Mouse (Mus musculus): ENCODE results near the gene 4930558K02Rik.

Gene 4930558K02Rik

GRCm38 (mm10) chr1:161998781-161999180 lies 19.3 kb upstream of the 4930558K02Rik start:
- DNase-seq (ENCODE audit: low spot score in 2 of 2): no peak

- no peak for DNase-seq (ENCODE audit: low spot score in 2 of 2)
These were observed 13.0 kb upstream of the 4930558K02Rik start for GRCm38 (mm10) chr1:161992389-161992788.

GRCm38 (mm10) chr1:161991846-161992245 lies 12.4 kb upstream of the 4930558K02Rik start:
- DNase-seq (ENCODE audit: low spot score in 2 of 2): no peak

DNA sequence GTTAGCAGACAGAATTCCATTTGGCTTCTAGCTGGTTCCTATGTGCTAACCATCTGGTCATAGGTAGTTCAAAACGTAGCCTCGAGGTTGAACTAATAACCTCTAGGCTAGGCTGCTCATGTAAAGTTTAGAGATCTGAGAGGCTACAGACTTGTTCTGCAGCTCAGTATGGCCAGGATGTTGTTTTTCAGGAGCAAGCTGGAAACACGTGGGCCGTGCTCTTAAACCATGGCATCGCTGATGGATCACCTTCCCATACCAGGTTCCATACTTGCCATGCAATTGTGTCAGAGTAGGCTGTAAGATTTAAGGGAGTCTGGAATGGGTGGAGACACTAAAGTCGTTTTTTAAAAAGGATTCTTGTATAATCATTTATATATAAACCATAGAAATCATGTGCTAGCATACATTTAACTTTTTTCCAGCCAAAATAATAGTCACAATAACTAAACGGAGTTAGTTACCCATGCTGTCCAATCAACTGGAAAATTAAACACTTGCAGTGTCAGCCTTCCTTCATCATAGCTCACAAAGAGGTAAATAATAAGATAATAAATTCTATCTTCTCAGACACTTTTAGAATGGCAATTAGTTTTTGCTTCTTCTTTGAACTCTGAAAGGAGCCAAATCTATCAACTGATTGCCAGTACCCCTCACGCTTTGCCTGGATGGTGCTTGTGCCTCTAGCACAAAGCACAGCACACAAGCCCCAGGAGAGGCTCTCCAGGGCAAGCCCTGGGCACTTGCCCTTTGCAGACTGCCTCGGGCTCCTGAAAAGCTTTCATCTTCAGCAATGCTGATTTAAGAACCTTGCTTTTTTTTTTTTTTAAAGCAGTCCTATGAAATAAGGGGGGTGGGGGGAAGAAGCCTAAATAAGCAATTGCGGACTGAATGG lies 11.5 kb upstream of the 4930558K02Rik start:
- DNase-seq (ENCODE audit: low spot score in 2 of 2): no peak

- no peak for DNase-seq (ENCODE audit: low spot score in 2 of 2)
These were observed 4.6 kb upstream of the 4930558K02Rik start for GRCm38 (mm10) chr1:161983979-161984566.

GRCm38 (mm10) chr1:161983451-161983850 lies 4.0 kb upstream of the 4930558K02Rik start:
- no peak for DNase-seq (ENCODE audit: low spot score in 2 of 2)

DNA sequence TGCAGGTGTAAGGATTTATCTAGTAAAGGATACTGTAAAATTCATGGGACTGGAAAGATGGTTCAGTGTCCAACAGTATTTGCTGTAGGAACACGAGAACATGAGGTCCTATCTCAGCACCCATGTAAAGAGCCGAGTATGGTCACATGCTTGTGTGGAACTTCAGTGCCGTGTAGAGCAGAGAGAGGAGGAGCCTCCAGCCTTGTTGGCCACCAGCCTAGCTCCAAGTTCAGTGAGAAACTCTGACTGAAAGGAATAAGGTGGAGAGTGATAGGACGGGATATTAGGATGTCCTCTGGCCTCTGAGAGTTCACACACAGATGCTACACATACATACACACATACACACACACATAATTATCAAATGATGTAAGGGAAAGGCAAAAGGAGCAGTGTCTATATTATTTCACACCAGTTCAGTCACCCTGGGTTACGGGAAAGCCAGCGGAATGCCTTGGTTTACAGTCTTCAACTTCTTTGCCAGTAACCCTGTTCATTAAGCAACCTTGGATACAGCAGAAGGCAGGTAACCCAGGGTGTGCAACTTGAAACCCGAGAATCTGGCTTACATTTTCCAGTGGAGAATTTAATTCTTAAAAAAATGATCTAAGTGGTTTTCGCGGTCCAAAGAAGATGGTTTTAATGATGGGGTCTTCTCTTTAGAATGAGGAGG lies 1.3 kb upstream of the 4930558K02Rik start:
- no peak for DNase-seq (ENCODE audit: low spot score in 2 of 2)

GRCm38 (mm10) chr1:161980046-161980445 lies 610 bp upstream of the 4930558K02Rik start:
- DNase-seq (ENCODE audit: low spot score in 2 of 2): no peak

DNA sequence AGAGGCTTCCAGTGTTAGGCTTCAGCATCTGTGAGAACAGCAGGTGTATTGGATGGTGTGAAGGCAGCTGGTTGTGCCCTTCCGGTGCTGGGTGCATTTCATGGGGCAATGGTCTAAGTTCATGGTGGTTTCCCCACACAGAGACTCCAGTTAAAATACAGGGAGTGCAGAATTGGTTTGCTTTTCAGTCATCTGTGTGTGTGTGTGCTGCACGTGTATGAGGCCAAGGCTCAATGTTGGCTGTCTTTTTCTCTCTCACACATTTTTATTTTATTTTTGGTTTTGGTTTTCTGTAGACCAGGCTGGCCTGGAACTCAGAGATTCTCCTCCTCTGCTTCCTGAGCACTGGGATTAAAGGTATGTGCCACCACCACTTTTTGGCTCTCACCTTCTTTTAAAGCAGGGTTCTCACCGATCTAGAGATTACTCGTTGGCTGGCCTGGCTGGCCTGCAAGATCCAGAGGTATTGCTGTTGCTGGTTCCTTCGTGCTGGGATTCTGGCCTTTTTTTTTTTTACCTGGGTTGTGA lies 1.2 kb downstream of the 4930558K02Rik start:
- DNase-seq (ENCODE audit: low spot score in 2 of 2): no peak

DNA sequence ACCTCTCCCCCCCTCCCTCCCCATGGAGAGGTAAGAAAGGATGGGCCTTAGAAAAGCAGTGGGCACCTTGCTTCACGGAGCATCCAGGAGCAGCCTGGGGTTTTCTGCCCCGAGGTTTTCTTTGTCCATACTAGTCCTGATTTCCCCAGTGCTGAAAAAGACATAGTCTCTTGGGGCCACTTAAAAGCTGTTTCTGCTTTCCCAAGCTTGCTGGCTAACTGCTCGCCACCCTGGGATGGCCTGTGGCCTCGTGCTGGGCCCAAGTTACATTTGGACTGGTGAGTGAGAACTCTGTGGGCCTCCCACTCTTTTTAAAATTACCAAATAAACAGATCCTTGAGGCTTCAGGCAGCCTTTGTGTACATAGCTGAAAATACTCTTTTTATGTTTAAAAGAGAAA lies 2.1 kb downstream of the 4930558K02Rik start:
- no peak for DNase-seq (ENCODE audit: low spot score in 2 of 2)

DNA sequence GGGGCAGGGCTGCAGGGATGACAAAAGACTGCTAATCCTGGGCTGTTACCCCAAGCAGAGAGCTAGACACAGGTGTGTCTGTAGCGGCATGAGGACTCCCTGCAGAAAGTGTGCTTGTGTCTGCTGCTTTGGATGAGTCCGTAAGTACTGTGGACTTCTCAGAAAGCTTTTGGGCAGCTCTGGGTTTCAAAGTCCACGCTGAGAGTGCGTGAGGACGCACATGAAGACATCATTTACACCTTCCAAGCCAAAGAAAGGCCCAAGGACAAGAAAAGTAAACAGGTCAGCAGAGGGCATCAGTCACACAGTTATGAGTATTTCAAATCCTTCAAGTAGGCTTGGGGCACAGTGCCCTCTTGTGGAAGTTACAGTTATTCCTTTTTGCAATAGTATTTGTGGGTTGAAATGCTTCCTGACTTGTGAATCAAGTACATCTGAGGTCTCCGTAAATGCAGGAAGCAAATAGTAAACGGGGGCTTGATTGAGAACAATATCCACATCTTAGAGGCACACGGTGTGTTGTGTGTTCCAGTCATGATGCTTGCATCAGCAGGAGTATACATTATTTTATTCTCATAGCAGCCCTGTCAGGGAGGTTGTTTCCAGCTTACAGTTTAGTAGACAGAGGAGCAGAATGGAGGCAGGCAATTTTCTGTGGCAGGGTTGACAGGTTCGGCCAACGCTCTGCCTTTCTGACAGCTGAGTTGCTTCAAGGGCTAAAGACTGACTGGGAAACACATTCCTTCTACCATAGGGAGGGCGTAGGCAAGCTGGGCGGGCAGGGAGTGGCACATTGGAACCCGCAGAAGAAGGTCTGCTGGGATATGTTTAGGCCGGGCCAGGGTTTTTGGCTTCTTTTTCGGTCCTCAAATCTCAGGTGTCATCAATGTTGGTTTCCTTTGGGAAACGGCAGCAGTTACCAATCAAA lies 2.9 kb downstream of the 4930558K02Rik start:
- DNase-seq (ENCODE audit: low spot score in 2 of 2): peak; percentile 54 to 70

- DNase-seq (ENCODE audit: low spot score in 2 of 2): no peak
These were observed 7.2 kb downstream of the 4930558K02Rik start for GRCm38 (mm10) chr1:161972233-161972632.

DNA sequence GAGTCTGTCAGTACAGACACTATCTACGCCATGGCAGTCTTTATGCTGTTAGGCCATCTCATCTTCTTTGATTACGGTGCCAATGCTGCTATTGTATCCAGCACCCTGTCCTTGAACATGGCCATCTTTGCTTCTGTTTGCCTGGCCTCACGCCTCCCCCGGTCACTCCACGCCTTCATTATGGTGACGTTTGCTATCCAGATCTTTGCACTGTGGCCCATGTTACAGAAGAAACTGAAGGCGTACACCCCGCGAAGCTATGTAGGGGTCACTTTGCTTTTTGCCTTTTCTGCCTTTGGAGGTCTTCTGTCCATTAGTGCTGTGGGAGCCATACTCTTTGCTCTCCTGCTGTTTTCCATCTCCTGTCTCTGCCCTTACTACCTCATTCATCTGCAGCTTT lies 8.6 kb downstream of the 4930558K02Rik start:
- no peak for DNase-seq (ENCODE audit: low spot score in 2 of 2)

- DNase-seq (ENCODE audit: low spot score in 2 of 2): peak; percentile 67 to 82
These were observed 10.6 kb downstream of the 4930558K02Rik start, which contains the start of gene Pigc for GRCm38 (mm10) chr1:161968589-161969407. Gene Pigc, plus strand, starts transcription at chr1:161969186.

DNA sequence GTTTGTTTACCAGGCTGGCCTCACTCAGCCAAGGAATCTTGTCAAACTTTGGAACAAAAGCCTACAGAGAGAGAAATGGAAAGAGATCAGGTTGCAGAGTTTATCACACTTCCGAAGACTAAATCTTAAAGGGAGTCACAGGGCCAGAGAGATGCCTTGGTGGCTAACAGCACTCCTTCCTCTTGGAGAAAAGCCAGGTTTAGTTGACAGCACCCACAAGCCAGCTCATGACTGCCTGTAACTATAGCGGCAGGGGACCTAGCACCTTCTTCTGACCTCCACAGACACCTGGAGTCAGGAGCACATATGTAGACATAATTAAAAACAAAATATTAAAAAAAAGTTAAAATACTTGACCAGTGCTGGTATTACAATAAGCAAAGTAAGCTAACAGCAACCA lies 11.5 kb downstream of the 4930558K02Rik start:
- no peak for DNase-seq (ENCODE audit: low spot score in 2 of 2)

DNA sequence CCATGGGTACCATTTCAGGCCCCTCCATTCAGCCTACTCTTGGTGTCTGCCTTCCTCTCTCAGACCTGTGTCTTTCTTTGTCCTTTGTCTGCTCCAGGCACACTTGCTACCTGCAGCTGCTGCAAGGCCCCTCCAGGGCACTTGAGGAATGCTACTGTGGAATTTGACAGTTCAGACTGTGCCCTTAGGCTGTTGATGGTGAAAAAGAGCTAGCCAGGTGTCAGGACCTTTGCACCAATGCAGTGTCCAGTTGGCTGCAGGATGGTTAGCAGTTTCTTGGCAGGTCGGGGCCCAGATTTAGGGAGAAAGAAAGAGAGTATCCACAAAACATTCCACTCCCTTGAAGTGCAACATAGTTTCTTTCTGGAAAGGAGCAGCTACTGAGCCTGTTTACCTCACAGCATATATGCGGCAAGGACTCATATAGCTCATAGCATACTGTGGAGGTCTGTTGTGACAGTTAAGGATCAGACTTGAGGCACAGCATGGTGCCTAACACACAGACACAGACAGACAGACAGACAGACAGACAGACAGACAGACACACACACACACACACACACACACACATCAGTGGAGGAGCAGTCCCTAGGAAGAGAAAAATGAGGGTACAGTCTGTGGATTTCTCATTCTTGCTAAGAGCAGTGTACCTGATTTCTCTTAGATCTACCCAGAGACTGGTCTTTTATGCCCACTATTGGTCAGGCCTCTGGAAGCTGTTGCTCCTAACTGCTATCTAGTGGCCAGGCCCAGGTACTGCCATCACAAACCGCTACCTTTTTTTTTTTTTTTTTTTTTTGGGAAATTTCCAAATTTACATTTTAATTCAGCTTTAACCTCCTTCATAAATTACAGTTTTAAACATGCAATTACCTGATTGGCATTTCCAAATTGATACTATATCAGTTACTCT lies 16.7 kb downstream of the 4930558K02Rik start:
- DNase-seq (ENCODE audit: low spot score in 2 of 2): no peak

DNA sequence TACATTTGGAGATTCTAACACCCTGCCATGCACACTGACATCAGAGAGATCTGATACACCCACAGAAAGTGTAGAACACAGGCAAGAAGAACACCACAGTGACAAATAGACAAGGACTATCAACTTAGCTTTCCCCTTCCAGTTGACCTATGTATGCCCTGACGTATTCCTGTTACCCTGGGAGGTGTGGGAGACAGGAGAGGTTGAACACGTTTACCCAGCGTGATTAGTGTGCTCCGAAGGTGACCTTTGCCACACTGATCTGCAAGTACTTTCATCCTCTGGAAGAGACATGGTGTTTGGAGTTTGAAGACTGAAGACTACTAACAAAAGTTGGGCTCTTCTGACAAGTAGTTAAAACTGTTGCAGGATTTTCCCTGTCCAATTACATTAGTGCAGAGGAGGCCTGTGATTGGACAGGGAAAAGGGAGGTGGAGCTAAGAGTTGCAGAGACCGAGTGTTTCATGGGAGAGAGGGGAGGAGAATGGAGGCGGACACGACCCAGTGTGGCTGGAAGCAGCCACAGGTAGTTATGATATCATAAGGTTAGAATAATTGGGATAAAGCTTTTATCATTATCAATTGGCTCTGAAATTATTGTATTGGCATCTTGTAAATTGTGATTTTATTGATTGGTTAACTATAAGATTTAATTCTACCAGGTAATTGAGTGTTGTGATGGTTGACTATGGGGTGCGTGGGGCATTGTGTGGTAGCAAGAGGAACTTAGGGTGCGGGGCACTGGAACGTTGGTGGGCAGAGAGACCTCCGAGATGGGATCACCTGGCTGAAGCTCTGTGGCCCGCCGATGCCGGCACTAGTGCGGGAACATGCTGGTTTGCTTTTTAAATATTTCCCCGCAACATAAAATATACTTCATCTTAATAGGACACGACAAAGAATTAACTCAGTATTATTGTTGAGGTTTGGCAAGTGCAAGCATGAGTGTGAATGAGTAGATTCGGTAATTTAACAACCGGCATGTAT lies 21.2 kb downstream of the 4930558K02Rik start:
- DNase-seq (ENCODE audit: low spot score in 2 of 2): no peak

GRCm38 (mm10) chr1:161955846-161956245 lies 23.6 kb downstream of the 4930558K02Rik start:
- DNase-seq (ENCODE audit: low spot score in 2 of 2): no peak

Data from spleen, postnatal 14 days (tissue).